Mouse (Mus musculus): ENCODE results near the gene Ifna7.
"Not testable (repeated sequence)": the region's sequence is repeated elsewhere in the genome, so short reads cannot be mapped to it uniquely, and the experiment has no call there.

The Ifna7 gene

DNA sequence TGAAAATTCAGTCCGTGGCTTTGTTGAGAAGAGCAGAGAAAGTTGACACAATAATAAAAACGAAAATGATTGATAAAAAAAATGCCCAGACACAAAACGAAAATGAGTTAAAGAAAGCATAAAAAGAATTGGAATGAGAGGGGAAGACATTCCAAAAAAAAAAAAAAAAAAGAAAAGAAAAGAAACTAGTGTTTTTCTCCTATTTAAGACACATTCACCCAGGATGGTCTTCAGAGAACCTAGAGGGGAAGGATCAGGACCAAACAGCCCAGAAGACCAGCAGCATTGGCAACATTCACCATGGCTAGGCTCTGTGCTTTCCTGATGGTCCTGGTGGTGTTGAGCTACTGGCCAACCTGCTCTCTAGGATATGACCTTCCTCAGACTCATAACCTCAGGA, at the start of gene Ifna7:
TSS of gene Ifna7 (plus strand) at position 301 of the 400 bp plus-strand sequence.
- DNase-seq (ENCODE audit: extremely low spot score, low spot score): no peak

GRCm38 (mm10) chr4:88773534-88773933, 42.5 kb upstream of the Ifna7 start, which contains the start of gene Gm13290:
Gene Gm13290, plus strand, starts transcription at chr4:88773834.
- DNase-seq (ENCODE audit: extremely low spot score, low spot score): not testable (repeated sequence)

- not testable (repeated sequence) for DNase-seq (ENCODE audit: extremely low spot score, low spot score)
Observed at GRCm38 (mm10) chr4:88776622-88777021, 39.4 kb upstream of the Ifna7 start, which contains the start of gene Gm13289. Gene Gm13289, plus strand, starts transcription at chr4:88776922.

- not testable (repeated sequence) for DNase-seq (ENCODE audit: extremely low spot score, low spot score)
Observed at GRCm38 (mm10) chr4:88779550-88779949, 36.5 kb upstream of the Ifna7 start, which contains the start of gene Gm13272. Gene Gm13272, plus strand, starts transcription at chr4:88779850.

DNA sequence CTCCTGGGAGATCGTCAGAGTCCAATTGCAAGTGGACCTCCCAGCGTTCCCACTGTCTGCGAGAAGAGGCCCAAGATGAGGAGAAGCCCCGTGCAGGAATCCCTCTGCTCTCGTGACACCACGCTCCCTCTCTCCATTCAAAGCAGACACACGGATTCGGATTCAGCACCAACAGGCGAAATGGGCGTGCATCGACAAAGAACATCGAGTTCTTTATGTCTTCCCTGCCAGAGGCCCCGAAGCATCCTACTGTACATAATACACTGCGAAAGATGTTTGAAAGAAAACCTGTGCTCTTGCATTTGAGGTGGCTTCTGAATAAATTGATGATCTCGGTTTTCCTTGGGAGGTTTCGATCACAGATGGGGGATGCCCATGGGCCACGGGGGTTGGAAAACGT, 35.7 kb upstream of the Ifna7 start:
- not testable (repeated sequence) for DNase-seq (ENCODE audit: extremely low spot score, low spot score)

DNA sequence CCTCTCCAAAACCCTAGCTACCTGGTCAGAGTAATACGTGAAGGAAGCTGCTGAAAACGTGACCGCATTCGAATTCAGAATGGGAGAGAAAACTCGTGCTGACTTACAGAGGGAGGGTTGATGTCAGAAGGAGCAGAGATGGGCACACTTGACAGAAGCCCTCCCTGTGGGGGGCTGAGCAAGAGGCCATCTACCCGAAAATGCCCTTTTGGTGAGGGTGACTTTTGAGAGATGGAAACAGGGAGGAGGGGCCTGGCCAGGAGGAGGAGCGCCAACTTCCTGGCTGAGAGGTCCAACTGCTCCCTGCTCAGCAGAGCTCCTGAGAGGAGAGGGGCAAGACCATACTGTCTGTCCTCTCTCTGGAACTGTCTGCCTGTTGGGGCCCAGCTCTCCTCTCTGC, 34.2 kb upstream of the Ifna7 start, which contains the start of gene Ifnz:
TSS of gene Ifnz (plus strand) at position 301 of the 400 bp plus-strand sequence.
- not testable (repeated sequence) for DNase-seq (ENCODE audit: extremely low spot score, low spot score)

GRCm38 (mm10) chr4:88782335-88782734, 33.7 kb upstream of the Ifna7 start:
- DNase-seq (ENCODE audit: extremely low spot score, low spot score): not testable (repeated sequence)

- DNase-seq (ENCODE audit: extremely low spot score, low spot score): not testable (repeated sequence)
Observed at GRCm38 (mm10) chr4:88785409-88785808, 30.6 kb upstream of the Ifna7 start, which contains the start of gene Gm13276. Gene Gm13276, plus strand, starts transcription at chr4:88785709.

DNA sequence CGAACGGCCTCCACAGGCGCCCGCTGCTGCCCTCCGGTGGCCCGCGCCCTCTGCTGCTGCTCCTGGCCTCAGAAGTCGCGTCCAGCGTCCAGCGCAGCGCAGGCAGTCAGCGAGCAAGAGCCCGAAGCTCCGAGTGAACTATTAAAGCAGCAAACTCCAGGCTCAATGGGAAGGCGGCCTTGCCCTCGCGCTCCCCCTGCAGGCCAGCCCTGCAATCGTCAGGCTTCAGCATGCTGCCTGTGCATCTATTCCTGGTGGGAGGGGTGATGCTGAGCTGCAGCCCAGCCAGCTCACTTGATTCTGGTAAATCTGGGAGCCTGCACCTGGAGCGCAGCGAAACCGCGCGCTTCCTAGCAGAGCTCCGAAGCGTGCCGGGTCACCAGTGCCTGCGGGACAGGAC, 27.6 kb upstream of the Ifna7 start, which contains the start of gene Gm13277:
TSS of gene Gm13277 (plus strand) at position 231 of the 400 bp plus-strand sequence.
- not testable (repeated sequence) for DNase-seq (ENCODE audit: extremely low spot score, low spot score)

GRCm38 (mm10) chr4:88791250-88791649, 24.8 kb upstream of the Ifna7 start, which contains the start of gene Gm13278:
Gene Gm13278, plus strand, starts transcription at chr4:88791550.
- DNase-seq (ENCODE audit: extremely low spot score, low spot score): not testable (repeated sequence)

DNA sequence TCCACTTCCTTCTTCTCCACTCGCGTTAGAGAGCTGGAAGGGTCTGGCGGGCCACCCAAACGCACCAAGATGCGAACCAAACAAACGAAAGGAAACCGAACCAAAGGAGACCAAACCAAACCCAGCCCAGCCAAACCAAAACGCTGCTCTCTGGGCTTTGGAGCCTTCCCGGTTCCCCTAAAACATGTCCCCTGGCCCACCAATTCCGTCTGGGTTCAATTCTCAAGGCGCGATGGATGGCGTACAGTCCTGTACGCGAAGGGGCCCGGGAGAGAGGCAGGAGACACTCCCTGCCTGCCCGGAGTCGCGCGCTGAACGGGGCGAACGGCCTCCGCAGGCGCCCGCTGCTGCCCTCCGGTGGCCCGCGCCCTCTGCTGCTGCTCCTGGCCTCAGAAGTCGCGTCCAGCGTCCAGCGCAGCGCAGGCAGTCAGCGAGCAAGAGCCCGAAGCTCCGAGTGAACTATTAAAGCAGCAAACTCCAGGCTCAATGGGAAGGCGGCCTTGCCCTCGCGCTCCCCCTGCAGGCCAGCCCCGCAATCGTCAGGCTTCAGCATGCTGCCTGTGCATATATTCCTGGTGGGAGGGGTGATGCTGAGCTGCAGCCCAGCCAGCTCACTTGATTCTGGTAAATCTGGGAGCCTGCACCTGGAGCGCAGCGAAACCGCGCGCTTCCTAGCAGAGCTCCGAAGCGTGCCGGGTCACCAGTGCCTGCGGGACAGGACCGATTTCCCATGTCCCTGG, 21.9 kb upstream of the Ifna7 start, which contains the start of gene Gm13275:
TSS of gene Gm13275 (plus strand) at position 552 of the 740 bp plus-strand sequence.
- not testable (repeated sequence) for DNase-seq (ENCODE audit: extremely low spot score, low spot score)

DNA sequence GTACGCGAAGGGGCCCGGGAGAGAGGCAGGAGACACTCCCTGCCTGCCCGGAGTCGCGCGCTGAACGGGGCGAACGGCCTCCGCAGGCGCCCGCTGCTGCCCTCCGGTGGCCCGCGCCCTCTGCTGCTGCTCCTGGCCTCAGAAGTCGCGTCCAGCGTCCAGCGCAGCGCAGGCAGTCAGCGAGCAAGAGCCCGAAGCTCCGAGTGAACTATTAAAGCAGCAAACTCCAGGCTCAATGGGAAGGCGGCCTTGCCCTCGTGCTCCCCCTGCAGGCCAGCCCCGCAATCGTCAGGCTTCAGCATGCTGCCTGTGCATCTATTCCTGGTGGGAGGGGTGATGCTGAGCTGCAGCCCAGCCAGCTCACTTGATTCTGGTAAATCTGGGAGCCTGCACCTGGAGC, 18.9 kb upstream of the Ifna7 start, which contains the start of gene Gm13279:
TSS of gene Gm13279 (plus strand) at position 301 of the 400 bp plus-strand sequence.
- not testable (repeated sequence) for DNase-seq (ENCODE audit: extremely low spot score, low spot score)

DNA sequence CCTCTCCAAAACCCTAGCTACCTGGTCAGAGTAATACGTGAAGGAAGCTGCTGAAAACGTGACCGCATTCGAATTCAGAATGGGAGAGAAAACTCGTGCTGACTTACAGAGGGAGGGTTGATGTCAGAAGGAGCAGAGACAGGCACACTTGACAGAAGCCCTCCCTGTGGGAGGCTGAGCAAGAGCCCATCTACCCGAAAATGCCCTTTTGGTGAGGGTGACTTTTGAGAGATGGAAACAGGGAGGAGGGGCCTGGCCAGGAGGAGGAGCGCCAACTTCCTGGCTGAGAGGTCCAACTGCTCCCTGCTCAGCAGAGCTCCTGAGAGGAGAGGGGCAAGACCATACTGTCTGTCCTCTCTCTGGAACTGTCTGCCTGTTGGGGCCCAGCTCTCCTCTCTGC, 16.7 kb upstream of the Ifna7 start, which contains the start of gene Gm13285:
TSS of gene Gm13285 (plus strand) at position 301 of the 400 bp plus-strand sequence.
- not testable (repeated sequence) for DNase-seq (ENCODE audit: extremely low spot score, low spot score)

DNA sequence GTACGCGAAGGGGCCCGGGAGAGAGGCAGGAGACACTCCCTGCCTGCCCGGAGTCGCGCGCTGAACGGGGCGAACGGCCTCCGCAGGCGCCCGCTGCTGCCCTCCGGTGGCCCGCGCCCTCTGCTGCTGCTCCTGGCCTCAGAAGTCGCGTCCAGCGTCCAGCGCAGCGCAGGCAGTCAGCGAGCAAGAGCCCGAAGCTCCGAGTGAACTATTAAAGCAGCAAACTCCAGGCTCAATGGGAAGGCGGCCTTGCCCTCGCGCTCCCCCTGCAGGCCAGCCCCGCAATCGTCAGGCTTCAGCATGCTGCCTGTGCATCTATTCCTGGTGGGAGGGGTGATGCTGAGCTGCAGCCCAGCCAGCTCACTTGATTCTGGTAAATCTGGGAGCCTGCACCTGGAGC, 13.1 kb upstream of the Ifna7 start, which contains the start of gene Gm13287:
TSS of gene Gm13287 (plus strand) at position 301 of the 400 bp plus-strand sequence.
- DNase-seq (ENCODE audit: extremely low spot score, low spot score): not testable (repeated sequence)

DNA sequence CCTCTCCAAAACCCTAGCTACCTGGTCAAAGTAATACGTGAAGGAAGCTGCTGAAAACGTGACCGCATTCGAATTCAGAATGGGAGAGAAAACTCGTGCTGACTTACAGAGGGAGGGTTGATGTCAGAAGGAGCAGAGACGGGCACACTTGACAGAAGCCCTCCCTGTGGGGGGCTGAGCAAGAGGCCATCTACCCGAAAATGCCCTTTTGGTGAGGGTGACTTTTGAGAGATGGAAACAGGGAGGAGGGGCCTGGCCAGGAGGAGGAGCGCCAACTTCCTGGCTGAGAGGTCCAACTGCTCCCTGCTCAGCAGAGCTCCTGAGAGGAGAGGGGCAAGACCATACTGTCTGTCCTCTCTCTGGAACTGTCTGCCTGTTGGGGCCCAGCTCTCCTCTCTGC, 10.8 kb upstream of the Ifna7 start, which contains the start of gene Gm13288:
TSS of gene Gm13288 (plus strand) at position 301 of the 400 bp plus-strand sequence.
- not testable (repeated sequence) for DNase-seq (ENCODE audit: extremely low spot score, low spot score)

DNA sequence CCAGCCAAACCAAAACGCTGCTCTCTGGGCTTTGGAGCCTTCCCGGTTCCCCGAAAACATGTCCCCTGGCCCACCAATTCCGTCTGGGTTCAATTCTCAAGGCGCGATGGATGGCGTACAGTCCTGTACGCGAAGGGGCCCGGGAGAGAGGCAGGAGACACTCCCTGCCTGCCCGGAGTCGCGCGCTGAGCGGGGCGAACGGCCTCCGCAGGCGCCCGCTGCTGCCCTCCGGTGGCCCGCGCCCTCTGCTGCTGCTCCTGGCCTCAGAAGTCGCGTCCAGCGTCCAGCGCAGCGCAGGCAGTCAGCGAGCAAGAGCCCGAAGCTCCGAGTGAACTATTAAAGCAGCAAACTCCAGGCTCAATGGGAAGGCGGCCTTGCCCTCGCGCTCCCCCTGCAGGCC, 10.3 kb upstream of the Ifna7 start:
- not testable (repeated sequence) for DNase-seq (ENCODE audit: extremely low spot score, low spot score)

DNA sequence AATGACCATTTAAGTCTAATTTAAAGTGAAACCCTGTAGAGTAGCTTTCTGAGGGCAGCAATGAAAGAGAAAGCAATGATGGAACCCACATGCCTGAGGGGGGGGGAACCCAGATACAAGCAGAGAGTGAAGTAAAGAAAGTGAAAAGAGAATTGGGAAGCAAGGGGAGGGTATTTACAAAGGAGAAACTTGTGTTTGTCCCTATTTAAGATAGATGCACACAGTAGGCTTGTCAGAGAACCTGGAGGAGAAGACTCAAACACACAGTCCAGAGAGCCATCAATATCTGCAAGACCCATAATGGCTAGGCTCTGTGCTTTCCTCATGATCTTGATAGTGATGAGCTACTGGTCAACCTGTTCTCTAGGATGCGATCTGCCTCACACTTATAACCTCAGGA, 3.6 kb downstream of the Ifna7 start, which contains the start of gene Ifna11:
TSS of gene Ifna11 (plus strand) at position 301 of the 400 bp plus-strand sequence.
- no peak for DNase-seq (ENCODE audit: extremely low spot score, low spot score)

DNA sequence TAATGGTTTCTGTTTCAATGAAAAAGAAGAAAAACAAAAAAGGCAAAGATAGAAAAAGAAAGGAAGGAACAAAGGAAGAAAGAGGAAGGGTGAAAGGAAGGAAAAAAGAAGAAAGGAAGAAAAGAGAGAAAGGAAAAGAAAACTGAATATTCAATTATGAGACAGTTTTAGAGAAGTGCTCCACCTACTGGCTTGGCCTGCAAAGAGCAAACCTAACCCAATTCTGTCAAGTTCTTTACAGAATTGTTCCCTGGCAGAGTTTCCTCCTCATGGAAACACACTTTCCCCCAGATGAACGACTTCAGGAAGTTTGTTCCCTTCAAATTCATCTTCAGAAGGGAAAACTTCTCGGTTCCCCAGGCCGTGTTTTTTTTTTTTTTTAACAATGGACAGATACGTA, 7.0 kb downstream of the Ifna7 start:
- DNase-seq (ENCODE audit: extremely low spot score, low spot score): no peak

DNA sequence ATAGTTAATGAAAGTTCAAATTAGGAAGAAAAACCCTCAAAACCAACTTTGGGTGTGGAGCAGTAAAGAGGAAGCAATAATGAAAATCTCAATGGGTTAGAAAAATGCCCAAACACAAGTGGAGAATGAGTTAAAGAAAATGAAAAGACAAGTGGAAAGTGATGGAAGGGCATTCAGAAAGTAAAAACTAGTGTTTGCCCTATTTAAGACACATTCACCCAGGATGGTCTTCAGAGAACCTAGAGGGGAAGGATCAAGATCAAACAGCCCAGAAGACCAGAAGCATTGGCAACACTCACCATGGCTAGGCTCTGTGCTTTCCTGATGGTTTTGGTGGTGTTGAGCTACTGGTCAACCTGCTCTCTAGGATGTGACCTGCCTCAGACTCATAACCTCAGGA, 11.1 kb downstream of the Ifna7 start, which contains the start of gene Ifna6:
TSS of gene Ifna6 (plus strand) at position 301 of the 400 bp plus-strand sequence.
- not testable (repeated sequence) for DNase-seq (ENCODE audit: extremely low spot score, low spot score)

DNA sequence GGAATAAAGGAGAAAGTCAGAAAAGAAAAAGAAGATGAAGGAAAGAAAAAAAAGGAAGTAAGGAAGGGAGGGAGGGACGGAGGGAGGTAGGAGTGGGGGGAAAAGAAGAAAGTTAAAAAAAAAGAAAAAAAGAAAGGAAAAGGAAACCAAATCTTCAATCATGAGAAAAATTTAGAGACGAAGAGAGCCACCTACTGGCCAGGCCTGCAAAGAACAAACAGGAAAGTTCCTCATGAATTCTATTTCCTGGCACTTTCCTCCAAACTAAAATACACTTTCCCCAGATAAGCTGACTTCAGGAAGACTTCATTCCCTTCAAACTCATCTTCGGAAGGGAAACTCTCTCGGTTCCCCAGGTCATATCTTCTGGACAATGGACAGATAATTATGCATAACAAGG, 14.5 kb downstream of the Ifna7 start:
- DNase-seq (ENCODE audit: extremely low spot score, low spot score): no peak

GRCm38 (mm10) chr4:88835225-88835624, 19.2 kb downstream of the Ifna7 start, which contains the start of gene Ifna5:
Gene Ifna5, plus strand, starts transcription at chr4:88835525.
- not testable (repeated sequence) for DNase-seq (ENCODE audit: extremely low spot score, low spot score)

DNA sequence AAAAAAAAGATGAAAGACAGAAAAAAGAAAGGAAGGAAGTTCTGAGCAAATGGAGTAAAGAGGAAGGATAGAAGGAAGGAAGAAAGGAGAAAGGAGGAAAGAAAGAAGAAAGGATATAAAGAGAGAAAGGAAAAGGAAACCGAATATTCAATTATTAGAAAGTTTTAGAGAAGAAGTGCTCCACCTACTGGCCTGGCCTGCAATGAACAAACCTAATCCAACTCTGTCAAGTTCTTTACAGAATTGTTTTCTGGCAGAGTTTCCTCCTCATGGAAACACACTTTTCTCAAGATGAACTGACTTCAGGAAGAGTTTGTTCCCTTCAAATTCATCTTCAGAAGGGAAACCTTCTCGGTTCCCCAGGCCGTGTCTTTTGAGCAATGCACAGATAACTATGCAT, 22.8 kb downstream of the Ifna7 start:
- DNase-seq (ENCODE audit: extremely low spot score, low spot score): no peak
